Mouse (Mus musculus) midbrain, embryonic 10.5 days (tissue): ENCODE results near the gene Rab10. TPM values are rescaled to one million over a fixed set of nuclear protein-coding genes. Genes with fewer than 3 reads are reported as not detected.

ENCODE experiments used
- DNase-seq: peaks from one replicate; pipeline ENCODE4 v3.0.0-alpha.2; 2017; ENCODE audit warnings: low spot score
- H3K27ac ChIP-seq: fragments of 300-500 bp; sonication (generic); replicated peaks from 2 replicates; pipeline ENCODE4 v1.5.1; 2016; ENCODE audit warnings: mild to moderate bottlenecking
- H3K27me3 ChIP-seq: fragments of 300-500 bp; sonication (generic); 2 replicates; pipeline ENCODE4 v1.6.1; 2016; ENCODE audit warnings: low read depth, mild to moderate bottlenecking; ENCODE audit not compliant: poor library complexity, severe bottlenecking
- H3K36me3 ChIP-seq: fragments of 300-500 bp; sonication (generic); 2 replicates; pipeline ENCODE4 v1.6.1; 2016; ENCODE audit warnings: mild to moderate bottlenecking, moderate library complexity
- H3K4me1 ChIP-seq: fragments of 300-500 bp; sonication (generic); 2 replicates; pipeline ENCODE4 v1.6.1; 2016
- H3K4me3 ChIP-seq: fragments of 300-500 bp; sonication (generic); 2 replicates; pipeline ENCODE4 v1.5.1; 2016; ENCODE audit warnings: mild to moderate bottlenecking, moderate library complexity
- H3K9me3 ChIP-seq: fragments of 300-500 bp; sonication (generic); replicated peaks from 2 replicates; pipeline ENCODE4 v1.6.1; 2016; ENCODE audit warnings: mild to moderate bottlenecking
- WGBS: fragments of 180-500 bp; shearing (Covaris S2); methylation state at CpG from one replicate; pipeline ENCODE4 v1.1.7; 2016; 5-methylcytosine and 5-hydroxymethylcytosine counted together
- polyA plus RNA-seq: library from polyadenylated mRNA; unstranded; fragments of >200 nt; fragmentation: Nextera tagmentation; extraction: Ambion mirVana; gene quantifications from 2 replicates; pipeline ENCODE4 v1.2.1, GENCODE M21; 2016

Gene Rab10
- polyA plus RNA-seq, result 83.2 and 86.2 TPM in 2 replicates

DNA sequence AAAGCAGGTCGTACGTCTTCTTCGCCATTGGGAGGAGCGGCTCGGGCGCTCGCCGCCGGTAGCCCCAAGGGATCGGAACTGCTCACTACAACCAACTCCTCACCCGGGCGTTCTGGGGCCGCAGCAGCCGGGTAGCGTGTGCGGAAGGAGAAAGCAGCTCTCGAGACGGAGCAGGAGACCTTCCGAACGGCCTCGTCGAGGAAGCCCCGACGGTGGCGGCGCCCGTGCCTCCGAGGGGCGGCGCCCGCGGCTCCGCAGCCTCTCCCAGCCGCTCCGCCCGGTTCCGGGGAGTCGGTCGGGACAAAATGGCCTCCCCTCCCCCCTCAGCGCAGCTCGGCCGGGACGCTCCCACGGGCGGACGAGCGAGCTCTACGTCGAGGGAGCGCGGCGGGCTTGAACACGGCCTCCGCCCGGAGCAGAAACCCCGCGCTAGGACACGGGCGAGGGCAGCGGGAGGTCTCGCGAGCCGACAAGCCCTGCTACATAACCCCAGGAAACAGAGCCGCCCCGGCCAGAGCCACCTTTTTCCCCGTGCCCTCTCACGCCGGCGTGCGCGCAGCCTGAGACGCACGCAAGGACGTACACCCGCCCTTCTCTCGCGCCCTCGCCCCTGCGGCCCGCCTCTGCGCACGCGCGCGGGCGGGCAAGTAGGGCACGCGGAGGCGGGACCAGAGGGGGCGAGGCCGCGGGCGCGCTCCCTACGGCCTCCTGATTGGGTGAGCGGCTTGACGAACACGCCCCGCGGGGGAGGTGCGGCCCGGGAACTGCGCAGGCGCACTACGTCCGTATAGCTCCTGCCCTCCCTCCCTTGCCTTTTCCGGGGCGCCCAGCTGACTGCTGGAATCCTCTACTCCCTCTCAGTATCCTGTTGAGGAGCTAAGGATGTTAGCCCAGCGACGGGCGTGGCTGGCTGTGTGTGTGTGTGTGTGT, at the start of gene Rab10:
Rab10 (minus strand) TSS at position 579 of the 930 bp plus-strand sequence.
- under 1% methylated on average over 111 of the region's 111 CpGs for WGBS

GRCm38 (mm10) chr12:3359302-3359701, 49.5 kb upstream of the Rab10 start:
- 33% methylated on average over 3 of the region's 3 CpGs for WGBS

More for the DNA sequence above, at the start of gene Rab10:
- H3K27ac ChIP-seq, result peak within 1 kb of the TSS; percentile 96
- peak; percentile 98 for DNase-seq
- H3K9me3 ChIP-seq, result peaks cover 18% of the 10 kb centered on the region; the same call in 1 of the 2 replicates
- H3K36me3 ChIP-seq, result peaks cover 15% of the 10 kb centered on the region
- peaks cover 21% of the 10 kb centered on the region for H3K4me1 ChIP-seq
- H3K27me3 ChIP-seq, result no peaks in the 10 kb centered on the region
- H3K4me3 ChIP-seq, result peak within 1 kb of the TSS; percentile 84

GRCm38 (mm10) chr12:3356824-3357223, 47.1 kb upstream of the Rab10 start:
- no peaks in the 10 kb centered on the region for H3K27me3 ChIP-seq
- WGBS, result 77% methylated on average over 16 of the region's 16 CpGs

More at GRCm38 (mm10) chr12:3359302-3359701, 49.5 kb upstream of the Rab10 start:
- Histone ChIP-seq H3K36me3 (no peaks in the 10 kb centered on the region), H3K4me3 (no peak overlapping the region), H3K9me3 (0 out of 2 replicates have a peak, but pooled peaks cover 9% of the 10 kb centered on the region), H3K27ac (no peak overlapping the region), H3K4me1 (no peaks in the 10 kb centered on the region; the same call in 1 of the 2 replicates), H3K27me3 (no peaks in the 10 kb centered on the region)
- DNase-seq, result peak; percentile 54

DNA sequence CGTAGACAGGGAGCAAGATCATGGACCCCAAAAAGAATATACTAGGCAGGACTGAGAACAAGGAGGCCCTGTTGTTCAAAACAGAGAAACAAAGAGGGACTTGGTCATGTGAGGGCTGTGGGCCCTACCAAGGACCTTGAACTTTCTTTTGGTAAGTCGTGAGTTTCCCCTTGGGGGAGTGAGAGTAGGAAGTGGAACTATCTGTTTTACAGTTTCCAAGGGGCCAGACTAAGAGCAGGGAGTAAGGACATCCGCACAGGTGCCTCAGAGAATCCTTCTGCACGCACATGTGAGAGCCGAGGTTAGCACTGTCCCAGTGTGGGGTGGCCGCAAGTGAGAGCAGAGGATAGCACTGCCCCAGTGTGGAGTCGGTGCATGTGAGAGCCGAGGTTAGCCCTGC, 45.3 kb upstream of the Rab10 start:
- Histone ChIP-seq H3K27me3 (no peaks in the 10 kb centered on the region), H3K36me3 (no peaks in the 10 kb centered on the region), H3K4me1 (no peaks in the 10 kb centered on the region), H3K4me3 (no peak overlapping the region), H3K9me3 (0 out of 2 replicates have a peak, but pooled peaks cover 11% of the 10 kb centered on the region), H3K27ac (no peak overlapping the region)
- whole genome bisulfite sequencing, result 86% methylated on average over 8 of the region's 8 CpGs
- no peak for DNase-seq

More at GRCm38 (mm10) chr12:3356824-3357223, 47.1 kb upstream of the Rab10 start:
- Histone ChIP-seq H3K27ac (no peak overlapping the region), H3K9me3 (0 out of 2 replicates have a peak, but pooled peaks cover 9% of the 10 kb centered on the region), H3K4me3 (no peak overlapping the region), H3K4me1 (no peaks in the 10 kb centered on the region), H3K36me3 (no peaks in the 10 kb centered on the region)
- no peak for DNase-seq

GRCm38 (mm10) chr12:3352216-3352615, 42.4 kb upstream of the Rab10 start:
- no peaks in the 10 kb centered on the region for H3K27me3 ChIP-seq
- H3K36me3 ChIP-seq, result no peaks in the 10 kb centered on the region
- no peak overlapping the region for H3K27ac ChIP-seq
- no peak overlapping the region for H3K4me3 ChIP-seq
- no peak for DNase-seq
- WGBS, result 84% methylated on average over 6 of the region's 6 CpGs
- H3K9me3 ChIP-seq, result 0 out of 2 replicates have a peak, but pooled peaks cover 7% of the 10 kb centered on the region
- H3K4me1 ChIP-seq, result no peaks in the 10 kb centered on the region

GRCm38 (mm10) chr12:3350136-3350535, 40.4 kb upstream of the Rab10 start:
- H3K27me3 ChIP-seq, result no peaks in the 10 kb centered on the region
- 0 out of 2 replicates have a peak, but pooled peaks cover 2% of the 10 kb centered on the region for H3K9me3 ChIP-seq
- H3K4me3 ChIP-seq, result no peak overlapping the region
- DNase-seq, result no peak
- no peak overlapping the region for H3K27ac ChIP-seq
- no peaks in the 10 kb centered on the region for H3K36me3 ChIP-seq
- 79% methylated on average over 5 of the region's 5 CpGs for WGBS
- no peaks in the 10 kb centered on the region for H3K4me1 ChIP-seq

DNA sequence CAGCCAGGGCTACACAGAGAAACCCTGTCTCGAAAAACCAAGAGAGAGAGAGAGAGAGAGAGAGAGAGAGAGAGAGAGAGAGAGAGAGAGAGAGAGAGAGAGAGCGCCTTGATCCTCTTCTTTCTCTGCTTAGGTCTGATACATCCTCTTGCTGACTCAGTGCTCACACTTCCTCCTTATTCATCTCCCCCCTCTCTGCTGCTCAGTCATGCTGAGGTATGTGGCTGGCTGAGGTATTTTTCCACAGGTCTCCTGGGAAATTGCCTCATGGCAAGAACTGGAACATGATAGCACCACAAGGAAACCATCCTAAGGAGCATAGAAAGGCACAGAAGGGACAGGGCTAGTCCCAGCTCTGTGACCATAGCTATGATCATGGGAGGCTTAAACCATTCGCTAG, 39.6 kb upstream of the Rab10 start:
- 0 out of 2 replicates have a peak, but pooled peaks cover 2% of the 10 kb centered on the region for H3K9me3 ChIP-seq
- H3K4me1 ChIP-seq, result no peaks in the 10 kb centered on the region
- WGBS, result 75% methylated on average over 3 of the region's 3 CpGs
- H3K27ac ChIP-seq, result no peak overlapping the region
- H3K4me3 ChIP-seq, result no peak overlapping the region
- no peaks in the 10 kb centered on the region for H3K27me3 ChIP-seq
- DNase-seq, result no peak
- H3K36me3 ChIP-seq, result no peaks in the 10 kb centered on the region

GRCm38 (mm10) chr12:3347682-3348081, 37.9 kb upstream of the Rab10 start:
- Histone ChIP-seq H3K27ac (no peak overlapping the region), H3K4me3 (no peak overlapping the region), H3K27me3 (no peaks in the 10 kb centered on the region), H3K9me3 (0 out of 2 replicates have a peak, but pooled peaks cover 2% of the 10 kb centered on the region), H3K4me1 (no peaks in the 10 kb centered on the region), H3K36me3 (no peaks in the 10 kb centered on the region)
- no peak for DNase-seq

DNA sequence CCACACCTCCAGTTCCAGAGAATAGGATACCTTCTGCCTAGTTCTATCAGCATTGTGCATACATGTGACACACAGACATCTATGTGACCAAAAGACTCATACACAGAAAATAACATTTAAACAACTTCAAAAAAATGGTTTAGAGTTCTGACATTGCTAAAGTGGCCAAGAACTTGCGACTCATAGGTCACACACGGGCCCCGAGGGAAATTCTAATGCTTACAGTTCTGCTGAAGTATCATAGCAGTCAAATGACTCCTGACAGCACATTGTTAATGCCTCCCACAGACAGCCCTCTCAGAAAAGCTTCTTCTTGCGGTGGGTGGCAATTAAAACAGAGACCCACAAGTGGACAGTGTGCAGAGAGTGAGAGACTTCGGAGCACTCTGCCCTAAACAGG, 35.3 kb upstream of the Rab10 start:
- 88% methylated on average over 5 of the region's 5 CpGs for WGBS

GRCm38 (mm10) chr12:3344155-3344554, 34.4 kb upstream of the Rab10 start:
- DNase-seq, result no peak
- peaks cover 7% of the 10 kb centered on the region for H3K9me3 ChIP-seq
- no peak overlapping the region for H3K4me3 ChIP-seq
- WGBS, result 91% methylated on average over 2 of the region's 2 CpGs
- H3K36me3 ChIP-seq, result no peaks in the 10 kb centered on the region
- H3K27ac ChIP-seq, result no peak overlapping the region
- H3K27me3 ChIP-seq, result no peaks in the 10 kb centered on the region
- H3K4me1 ChIP-seq, result no peaks in the 10 kb centered on the region

More for the DNA sequence above, 35.3 kb upstream of the Rab10 start:
- DNase-seq, result no peak
- H3K4me3 ChIP-seq, result no peak overlapping the region
- H3K27me3 ChIP-seq, result no peaks in the 10 kb centered on the region
- peaks cover 7% of the 10 kb centered on the region; the same call in 1 of the 2 replicates for H3K9me3 ChIP-seq
- no peaks in the 10 kb centered on the region for H3K4me1 ChIP-seq
- no peak overlapping the region for H3K27ac ChIP-seq
- H3K36me3 ChIP-seq, result no peaks in the 10 kb centered on the region

- no peaks in the 10 kb centered on the region for H3K4me1 ChIP-seq
- no peak overlapping the region for H3K4me3 ChIP-seq
- no peak for DNase-seq
- H3K27me3 ChIP-seq, result no peaks in the 10 kb centered on the region
- H3K9me3 ChIP-seq, result peaks cover 14% of the 10 kb centered on the region
- H3K27ac ChIP-seq, result no peak overlapping the region
- WGBS, result 86% methylated on average over 1 of the region's 1 CpGs
- H3K36me3 ChIP-seq, result no peaks in the 10 kb centered on the region
These were observed 29.2 kb upstream of the Rab10 start for GRCm38 (mm10) chr12:3338931-3339330.

DNA sequence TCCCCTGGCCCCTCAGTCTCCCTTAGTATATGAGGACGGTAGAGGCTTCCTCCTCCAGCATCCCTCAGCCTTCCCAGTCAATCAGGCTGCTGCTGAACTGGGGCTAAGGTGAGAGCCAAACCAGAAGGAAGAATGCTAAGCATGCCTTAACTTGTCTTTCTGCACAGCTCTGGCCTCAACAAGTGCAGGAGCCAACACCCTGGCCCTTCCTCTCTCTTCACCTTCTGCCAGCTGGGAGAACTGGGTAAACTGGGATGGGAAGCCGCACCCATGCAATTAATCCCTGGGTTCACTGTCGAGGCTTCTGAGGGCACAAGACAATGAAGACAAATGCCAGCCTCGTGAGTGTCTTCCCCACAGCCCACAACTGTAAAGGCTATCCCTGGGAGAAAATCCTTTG, 19.9 kb upstream of the Rab10 start:
- no peaks in the 10 kb centered on the region for H3K36me3 ChIP-seq
- no peak overlapping the region for H3K4me3 ChIP-seq
- H3K4me1 ChIP-seq, result no peaks in the 10 kb centered on the region
- H3K9me3 ChIP-seq, result peaks cover 14% of the 10 kb centered on the region
- DNase-seq, result no peak
- H3K27me3 ChIP-seq, result no peaks in the 10 kb centered on the region
- no peak overlapping the region for H3K27ac ChIP-seq
- 85% methylated on average over 4 of the region's 4 CpGs for WGBS

DNA sequence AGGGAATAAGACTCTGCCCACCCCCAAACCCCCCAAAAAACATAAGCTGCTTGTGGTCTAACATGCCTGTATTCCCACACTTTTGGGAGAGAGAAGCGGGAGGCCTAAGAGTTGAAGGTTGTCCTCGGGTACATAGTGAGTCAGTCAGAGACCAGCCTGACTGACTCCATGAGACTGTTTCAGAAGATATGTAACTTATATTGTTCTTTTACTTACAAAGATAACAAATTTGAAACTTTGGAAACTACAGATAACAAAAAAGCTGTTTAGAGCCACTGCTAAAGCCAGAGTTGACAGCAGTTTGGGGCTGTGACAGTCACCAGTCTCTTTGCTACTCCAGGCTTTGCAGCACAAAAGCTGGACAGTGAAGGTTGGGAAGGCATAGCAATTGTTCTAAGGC, 15.5 kb upstream of the Rab10 start:
- H3K36me3 ChIP-seq, result no peaks in the 10 kb centered on the region
- no peak for DNase-seq
- WGBS, result 90% methylated on average over 2 of the region's 2 CpGs

More for the DNA sequence above, 15.5 kb upstream of the Rab10 start:
- Histone ChIP-seq H3K9me3 (peaks cover 14% of the 10 kb centered on the region), H3K4me3 (no peak overlapping the region), H3K27ac (no peak overlapping the region), H3K4me1 (no peaks in the 10 kb centered on the region), H3K27me3 (no peaks in the 10 kb centered on the region)
